8 mouse cellular contexts compared by ENCODE assay signal in genomic region chr9:57074171-57074821, GRCm38 (mm10). TPM values are rescaled to one million over a fixed set of nuclear protein-coding genes. Genes with fewer than 3 reads are reported as not detected.
A peak's percentile ranks its signal among the peaks of the same experiment; 100 is the strongest.
DNase-seq lines count a peak whose midpoint lies in the region; ATAC-seq and TF ChIP-seq lines count a peak whose summit lies in the region.

No protein-coding gene starts in this region.

- no peak; the same call in 1 of the 2 replicates for TF ChIP-seq POLR2A in CH12.LX (IDR thresholded peaks at IDR 0.05; ENCODE audit: low read depth, low read length)
- TF ChIP-seq POLR2A in spleen, adult 2 months (IDR thresholded peaks at IDR 0.05; ENCODE audit: low read depth, low read length), result no peak

- TF ChIP-seq RAD21 in CH12.LX (IDR thresholded peaks at IDR 0.05; ENCODE audit: low read depth, low read length), result peak; percentile 21

- H3K27ac ChIP-seq in CH12.LX (ENCODE audit: insufficient read depth, low read depth), result peak overlapping the region; percentile 70
- peak overlapping the region; percentile 63 for H3K27ac ChIP-seq in embryonic facial prominence, embryonic 11.5 days (replicated peaks; ENCODE audit: low read depth, low read length)
- peak overlapping the region; percentile 98 for H3K27ac ChIP-seq in heart, embryonic 16.5 days (ENCODE audit: low read length)
- peak overlapping the region; percentile 86 for H3K27ac ChIP-seq in spleen, adult 2 months (ENCODE audit: insufficient read depth, low read length)

- no peaks in the 10 kb centered on the region for H3K27me3 ChIP-seq in CH12.LX (replicated peaks)
- no peaks in the 10 kb centered on the region for H3K27me3 ChIP-seq in embryonic facial prominence, embryonic 11.5 days (ENCODE audit: control insufficient read depth, insufficient read depth, low read length)
- no peaks in the 10 kb centered on the region for H3K27me3 ChIP-seq in heart, embryonic 16.5 days (ENCODE audit: control insufficient read depth, insufficient read depth, low read length)
- no peaks in the 10 kb centered on the region for H3K27me3 ChIP-seq in spleen, adult 2 months (ENCODE audit: control insufficient read depth, insufficient read depth, low read length)

- no peaks in the 10 kb centered on the region for H3K9me3 ChIP-seq in CH12.LX (replicated peaks; ENCODE audit: low read length)
- H3K9me3 ChIP-seq in embryonic facial prominence, embryonic 11.5 days (replicated peaks; ENCODE audit: control insufficient read depth, low read length), result no peaks in the 10 kb centered on the region
- H3K9me3 ChIP-seq in heart, embryonic 16.5 days (replicated peaks; ENCODE audit: control insufficient read depth, low read length), result no peaks in the 10 kb centered on the region

- H3K36me3 ChIP-seq in CH12.LX (replicated peaks in 1 of 2; ENCODE audit: control insufficient read depth in 1 of 2, insufficient read depth in 1 of 2, low read length in 1 of 2), result peaks cover 0 to 6% of the 10 kb centered on the region in 2 experiments
- no peaks in the 10 kb centered on the region for H3K36me3 ChIP-seq in embryonic facial prominence, embryonic 11.5 days (replicated peaks; ENCODE audit: control insufficient read depth, insufficient read depth, low read depth, low read length)
- no peaks in the 10 kb centered on the region for H3K36me3 ChIP-seq in heart, embryonic 16.5 days (ENCODE audit: control insufficient read depth, insufficient read depth)
- H3K36me3 ChIP-seq in spleen, adult 2 months (ENCODE audit: control insufficient read depth, insufficient read depth, low read length), result no peaks in the 10 kb centered on the region

- H3K79me2 ChIP-seq in CH12.LX (replicated peaks; ENCODE audit: control insufficient read depth, extremely low read depth, insufficient read depth, poor library complexity, severe bottlenecking), result peaks cover 21% of the 10 kb centered on the region

- dilution Hi-C loops in CH12.LX (cut with MboI; ENCODE audit: extremely low pct_ligation_motif_present, extremely low pct_unique_long_range_greater_than_20kb, low sequenced_read_pairs), result no loop called here

- DNase-seq in CH12.LX (ENCODE audit: extremely low read depth), result peak; percentile 61
- peak; percentile 57 for DNase-seq in adipocyte (ENCODE audit: low spot score)
- peak; percentile 55 for DNase-seq in embryonic facial prominence, embryonic 11.5 days (ENCODE audit: low spot score)
- peak; percentile 35 to 71 for DNase-seq in kidney, postnatal 25 days
- DNase-seq in lung, postnatal 25 days (ENCODE audit: low spot score), result peak; percentile 26
- DNase-seq in spleen, adult 2 months (ENCODE audit: low read depth in 1 of 2, low spot score in 2 of 2), result peak in 1 of 2 experiments; percentile 13

- TF ChIP-seq CTCF in CH12.LX (conservative IDR thresholded peaks at IDR 0.05 in 1 of 2, IDR thresholded peaks at IDR 0.05 in 1 of 2; ENCODE audit: low read depth in 2 of 2, low read length in 2 of 2), result peak in 1 of 2 experiments; percentile 53; a peak in 2 of 4 replicates
- TF ChIP-seq CTCF in spleen, adult 2 months (IDR thresholded peaks at IDR 0.05; ENCODE audit: extremely low read depth, insufficient read depth, insufficient read length, insufficient replicate concordance), result no peak

- TF ChIP-seq EP300 in CH12.LX (IDR thresholded peaks at IDR 0.05; ENCODE audit: low read length), result no peak

- H3K4me1 ChIP-seq in CH12.LX (ENCODE audit: control insufficient read depth in 1 of 2, insufficient read depth in 2 of 2), result peaks cover 0 to 23% of the 10 kb centered on the region in 2 experiments; a peak in 2 of 4 replicates
- H3K4me1 ChIP-seq in embryonic facial prominence, embryonic 11.5 days (ENCODE audit: control insufficient read depth, insufficient read depth, low read length), result no peaks in the 10 kb centered on the region
- H3K4me1 ChIP-seq in heart, embryonic 16.5 days (ENCODE audit: control insufficient read depth, insufficient read depth, low read length), result peaks cover 26% of the 10 kb centered on the region
- peaks cover 5% of the 10 kb centered on the region; the same call in 1 of the 2 replicates for H3K4me1 ChIP-seq in spleen, adult 2 months (ENCODE audit: control insufficient read depth, insufficient read depth, insufficient read length)

- peak overlapping the region; percentile 68 for H3K9ac ChIP-seq in CH12.LX (ENCODE audit: insufficient read depth, low read depth)
- peak overlapping the region; percentile 77 for H3K9ac ChIP-seq in embryonic facial prominence, embryonic 11.5 days (replicated peaks; ENCODE audit: low read length)
- H3K9ac ChIP-seq in heart, embryonic 16.5 days (ENCODE audit: low read length), result peak overlapping the region; percentile 87

- peak overlapping the region; percentile 99 for H3K4me2 ChIP-seq in CH12.LX (ENCODE audit: insufficient read depth, low read depth, poor library complexity, severe bottlenecking)
- peak overlapping the region; percentile 69 for H3K4me2 ChIP-seq in embryonic facial prominence, embryonic 11.5 days (ENCODE audit: low read depth, low read length)
- H3K4me2 ChIP-seq in heart, embryonic 16.5 days (ENCODE audit: low read depth, low read length), result peak overlapping the region; percentile 81

- 4% methylated on average over 21 of the region's 21 CpGs for WGBS in embryonic facial prominence, embryonic 11.5 days
- 5% methylated on average over 21 of the region's 21 CpGs for WGBS in heart, embryonic 16.5 days
- 6% methylated on average over 21 of the region's 21 CpGs for WGBS in spleen, adult 2 months

- in situ Hi-C loops in CH12.LX (cut with MboI; ENCODE audit: low pct_ligation_motif_present, low pct_unique_long_range_greater_than_20kb, low sequenced_read_pairs), result no loop called here

- H3K4me3 ChIP-seq in CH12.LX (replicated peaks in 1 of 3; ENCODE audit: low read depth in 2 of 3, low read length in 2 of 3, poor library complexity in 1 of 3), result peak overlapping the region; percentile 52 to 80 (median 68)
- H3K4me3 ChIP-seq in embryonic facial prominence, embryonic 11.5 days (ENCODE audit: low read depth, low read length), result peak overlapping the region; percentile 77
- H3K4me3 ChIP-seq in heart, embryonic 16.5 days (ENCODE audit: low read length), result peak overlapping the region; percentile 91
- peak overlapping the region; percentile 62 for H3K4me3 ChIP-seq in spleen, adult 2 months (ENCODE audit: extremely low read depth, insufficient read depth, insufficient read length)

- ATAC-seq in embryonic facial prominence, embryonic 11.5 days (replicated peaks; ENCODE audit: insufficient number of reproducible peaks, low FRiP score, low TSS enrichment, low read depth), result no peak
- ATAC-seq in heart, embryonic 16.5 days (replicated peaks; ENCODE audit: extremely low read depth, insufficient read depth, low FRiP score), result no peak
- ATAC-seq in megakaryocyte-erythroid progenitor cell, adult 5-6 weeks (replicated peaks; ENCODE audit: low FRiP score, low TSS enrichment, poor library complexity, severe bottlenecking), result no peak

TF ChIP-seq in CH12.LX, 34 proteins besides CTCF, POLR2A, EP300 and RAD21:
- TF ChIP-seq JUN (IDR thresholded peaks at IDR 0.05; ENCODE audit: insufficient read depth, low read depth, low read length), result no peak
- no peak for TF ChIP-seq POLR2AphosphoS2 (IDR thresholded peaks at IDR 0.05; ENCODE audit: low read depth, low read length)
- 0 out of 2 replicates have a peak, but pooled peaks have one; percentile 2 for TF ChIP-seq CHD1 (IDR thresholded peaks at IDR 0.05; ENCODE audit: low read depth, low read length)
- TF ChIP-seq CHD2 (IDR thresholded peaks at IDR 0.05; ENCODE audit: low read length), result no peak
- no peak for TF ChIP-seq MAZ (IDR thresholded peaks at IDR 0.05; ENCODE audit: low read depth, low read length)
- no peak for TF ChIP-seq ZNF384 (IDR thresholded peaks at IDR 0.05; ENCODE audit: low read depth, low read length)
- TF ChIP-seq USF2 (conservative IDR thresholded peaks at IDR 0.05; ENCODE audit: low read depth, low read length), result no peak
- TF ChIP-seq SMC3 (IDR thresholded peaks at IDR 0.05; ENCODE audit: low read depth, low read length), result peak; percentile 25
- 0 out of 2 replicates have a peak, but pooled peaks have one; percentile 23 for TF ChIP-seq TCF12 (IDR thresholded peaks at IDR 0.05; ENCODE audit: low read depth, low read length)
- TF ChIP-seq ZKSCAN1 (IDR thresholded peaks at IDR 0.05; ENCODE audit: borderline replicate concordance, low read depth, low read length), result no peak
- TF ChIP-seq MYC (IDR thresholded peaks at IDR 0.05; ENCODE audit: low read depth, low read length), result 0 out of 2 replicates have a peak, but pooled peaks have one; percentile 19
- no peak for TF ChIP-seq RCOR1 (conservative IDR thresholded peaks at IDR 0.05; ENCODE audit: low read depth, low read length)
- TF ChIP-seq JUND (conservative IDR thresholded peaks at IDR 0.05; ENCODE audit: low read depth, low read length), result no peak
- TF ChIP-seq ELF1 (IDR thresholded peaks at IDR 0.05; ENCODE audit: low read depth, low read length), result no peak
- TF ChIP-seq ETS1 (conservative IDR thresholded peaks at IDR 0.05; ENCODE audit: low read depth, low read length), result no peak
- TF ChIP-seq USF1 (IDR thresholded peaks at IDR 0.05; ENCODE audit: low read depth, low read length), result no peak
- TF ChIP-seq ZMIZ1 (IDR thresholded peaks at IDR 0.05; ENCODE audit: low read depth, low read length), result peak; percentile 31; the same call in 1 of the 2 replicates
- 0 out of 2 replicates have a peak, but pooled peaks have one; percentile 30 for TF ChIP-seq UBTF (IDR thresholded peaks at IDR 0.05; ENCODE audit: low read depth, low read length)

RNA-seq across cellular contexts. Expression of gene Sin3a, which starts 2.5 kb away (rescaled TPM):
- total RNA-seq in CH12.LX (2012; rRNA removed) (26.4 and 28.7 TPM in 2 replicates), CH12.LX (2014; rRNA removed) (17.7 and 23.0 TPM in 2 replicates)
- 32.1 and 32.4 TPM in 2 replicates for polyA plus RNA-seq in CH12.LX (2012; ENCODE audit: insufficient read length, low read depth)
- polyA plus RNA-seq in embryonic facial prominence, embryonic 11.5 days (2014; fragmentation: Nextera tagmentation; extraction: Ambion mirVana), result 58.3 and 59.3 TPM in 2 replicates
- polyA plus RNA-seq in heart, embryonic 16.5 days (2015; fragmentation: Nextera tagmentation; extraction: Ambion mirVana), result 20.6 and 22.9 TPM in 2 replicates
- 83.3 and 98.2 TPM in 2 replicates for polyA plus RNA-seq in spleen, adult 2 months (2012; rRNA removed)
- 65.6 and 111 TPM in 2 replicates for total RNA-seq in megakaryocyte-erythroid progenitor cell, adult 5-6 weeks (2014; fragmentation: Nextera tagmentation)
- total RNA-seq in megakaryocyte-erythroid progenitor cell, adult 5-6 weeks (2017), result 108 and 111 TPM in 2 replicates

RNA-seq across cellular contexts. Expression of gene Man2c1, which starts 56.2 kb away (rescaled TPM):
- total RNA-seq in CH12.LX (2012; rRNA removed), result 57.8 and 59.2 TPM in 2 replicates
- total RNA-seq in CH12.LX (2014; rRNA removed), result 50.4 and 58.9 TPM in 2 replicates
- 60.3 and 74.7 TPM in 2 replicates for polyA plus RNA-seq in CH12.LX (2012; ENCODE audit: insufficient read length, low read depth)
- 14.4 and 15.4 TPM in 2 replicates for polyA plus RNA-seq in embryonic facial prominence, embryonic 11.5 days (2014; fragmentation: Nextera tagmentation; extraction: Ambion mirVana)
- polyA plus RNA-seq in heart, embryonic 16.5 days (2015; fragmentation: Nextera tagmentation; extraction: Ambion mirVana), result 58.0 and 60.3 TPM in 2 replicates
- 170 and 183 TPM in 2 replicates for polyA plus RNA-seq in spleen, adult 2 months (2012; rRNA removed)
- total RNA-seq in megakaryocyte-erythroid progenitor cell, adult 5-6 weeks (2014; fragmentation: Nextera tagmentation), result 83.6 and 95.2 TPM in 2 replicates
- 38.8 and 64.8 TPM in 2 replicates for total RNA-seq in megakaryocyte-erythroid progenitor cell, adult 5-6 weeks (2017)
